Mouse (Mus musculus): ENCODE data around the gene Mast4. TPM values are rescaled to one million over a fixed set of nuclear protein-coding genes. Genes with fewer than 3 reads are reported as not detected.

Mast4 gene
- polyA plus RNA-seq, 1 experiment from 2014 or later = 45.4 TPM

DNA sequence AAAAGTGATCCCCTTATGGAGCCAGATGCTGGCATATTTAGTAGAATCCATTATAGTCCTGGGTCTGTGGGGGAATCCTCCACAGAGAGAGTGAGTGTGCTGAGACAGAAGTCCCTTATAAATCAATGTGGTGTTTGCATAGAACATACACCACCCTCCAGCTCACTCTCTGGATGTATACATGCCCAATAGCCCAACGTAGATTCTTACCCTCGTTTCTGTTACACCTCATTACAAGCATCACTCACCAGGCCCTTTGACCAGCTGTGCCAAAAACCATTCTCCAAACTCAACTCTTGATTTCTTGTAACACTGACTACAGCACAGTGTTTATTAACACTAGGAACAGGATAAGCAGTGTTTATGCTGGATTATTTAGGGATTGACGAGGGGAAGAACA lies 72.2 kb downstream of the Mast4 start:
- WGBS (ENCODE audit: insufficient replicate concordance) = 72% methylated on average over 3 of the region's 3 CpGs
- Histone ChIP-seq H3K9me3 (replicated peaks; ENCODE audit: control insufficient read depth, low read length) (no peaks in the 10 kb centered on the region), H3K9ac (ENCODE audit: low read depth, low read length) (no peak overlapping the region), H3K4me1 (ENCODE audit: control insufficient read depth, insufficient read depth, low read length) (no peaks in the 10 kb centered on the region), H3K4me3 (ENCODE audit: low read depth, low read length) (no peak overlapping the region), H3K27me3 (ENCODE audit: control insufficient read depth, insufficient read depth, low read length) (no peaks in the 10 kb centered on the region), H3K4me2 (no peak overlapping the region), H3K27ac (ENCODE audit: low read depth, low read length) (no peak overlapping the region), H3K36me3 (ENCODE audit: control insufficient read depth, insufficient read depth, low read length) (no peaks in the 10 kb centered on the region)
- no peak for ATAC-seq (replicated peaks; ENCODE audit: insufficient number of reproducible peaks, low FRiP score, low TSS enrichment)

DNA sequence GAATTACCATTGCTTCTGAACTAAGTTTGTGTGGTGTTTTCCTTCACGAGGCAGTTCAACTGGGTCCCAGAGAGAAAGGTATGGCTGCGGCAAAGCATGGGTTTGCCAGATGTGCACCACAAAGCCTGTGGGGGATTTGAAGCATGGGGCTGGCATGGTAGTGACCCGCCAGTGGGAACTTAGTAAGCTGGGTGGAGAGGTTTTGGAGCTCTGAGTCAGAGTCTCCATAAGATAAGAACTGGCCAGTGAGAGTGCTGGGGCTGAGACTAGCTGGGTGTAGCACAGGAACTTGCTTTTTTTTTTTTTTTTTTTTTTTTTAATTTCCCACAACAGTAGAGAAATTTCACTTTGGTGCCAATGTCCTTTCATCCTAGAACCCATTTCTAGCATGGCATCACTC lies 73.9 kb downstream of the Mast4 start:
- no peak overlapping the region for H3K9ac ChIP-seq (ENCODE audit: low read depth, low read length)
- no peak overlapping the region for H3K4me2 ChIP-seq
- 61% methylated on average over 3 of the region's 3 CpGs for WGBS (ENCODE audit: insufficient replicate concordance)
- no peaks in the 10 kb centered on the region for H3K4me1 ChIP-seq (ENCODE audit: control insufficient read depth, insufficient read depth, low read length)
- no peak overlapping the region for H3K4me3 ChIP-seq (ENCODE audit: low read depth, low read length)
- ATAC-seq (replicated peaks; ENCODE audit: insufficient number of reproducible peaks, low FRiP score, low TSS enrichment) = no peak
- no peaks in the 10 kb centered on the region for H3K36me3 ChIP-seq (ENCODE audit: control insufficient read depth, insufficient read depth, low read length)
- H3K27ac ChIP-seq (ENCODE audit: low read depth, low read length) = no peak overlapping the region
- H3K27me3 ChIP-seq (ENCODE audit: control insufficient read depth, insufficient read depth, low read length) = no peaks in the 10 kb centered on the region
- H3K9me3 ChIP-seq (replicated peaks; ENCODE audit: control insufficient read depth, low read length) = no peaks in the 10 kb centered on the region

DNA sequence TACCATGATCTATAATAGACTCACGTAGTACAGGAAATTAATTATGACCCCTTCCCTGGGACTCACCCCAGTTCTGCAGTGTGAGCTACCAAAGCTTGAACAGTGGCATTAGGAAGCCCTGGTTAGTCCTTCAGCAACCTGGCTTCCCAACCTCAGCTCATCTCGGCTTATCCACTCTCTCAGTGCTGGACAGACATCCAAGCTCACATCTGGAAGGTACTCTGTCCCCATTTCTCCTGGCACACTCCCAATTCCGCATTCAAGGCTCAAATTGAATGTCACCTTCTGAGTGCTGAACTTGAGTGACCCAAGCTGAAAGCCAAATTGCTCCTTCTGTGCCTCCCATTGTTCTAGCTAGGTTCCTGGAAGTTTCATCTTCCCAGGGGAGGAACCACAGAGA lies 76.2 kb downstream of the Mast4 start:
- H3K4me3 ChIP-seq (ENCODE audit: low read depth, low read length) = no peak overlapping the region
- no peak for ATAC-seq (replicated peaks; ENCODE audit: insufficient number of reproducible peaks, low FRiP score, low TSS enrichment)
- H3K4me1 ChIP-seq (ENCODE audit: control insufficient read depth, insufficient read depth, low read length) = no peaks in the 10 kb centered on the region
- H3K9ac ChIP-seq (ENCODE audit: low read depth, low read length) = no peak overlapping the region
- no peak overlapping the region for H3K27ac ChIP-seq (ENCODE audit: low read depth, low read length)
- H3K9me3 ChIP-seq (replicated peaks; ENCODE audit: control insufficient read depth, low read length) = no peaks in the 10 kb centered on the region
- H3K4me2 ChIP-seq = no peak overlapping the region
- no peaks in the 10 kb centered on the region for H3K36me3 ChIP-seq (ENCODE audit: control insufficient read depth, insufficient read depth, low read length)
- H3K27me3 ChIP-seq (ENCODE audit: control insufficient read depth, insufficient read depth, low read length) = no peaks in the 10 kb centered on the region
- WGBS (ENCODE audit: insufficient replicate concordance) = 67% methylated on average over 3 of the region's 3 CpGs

DNA sequence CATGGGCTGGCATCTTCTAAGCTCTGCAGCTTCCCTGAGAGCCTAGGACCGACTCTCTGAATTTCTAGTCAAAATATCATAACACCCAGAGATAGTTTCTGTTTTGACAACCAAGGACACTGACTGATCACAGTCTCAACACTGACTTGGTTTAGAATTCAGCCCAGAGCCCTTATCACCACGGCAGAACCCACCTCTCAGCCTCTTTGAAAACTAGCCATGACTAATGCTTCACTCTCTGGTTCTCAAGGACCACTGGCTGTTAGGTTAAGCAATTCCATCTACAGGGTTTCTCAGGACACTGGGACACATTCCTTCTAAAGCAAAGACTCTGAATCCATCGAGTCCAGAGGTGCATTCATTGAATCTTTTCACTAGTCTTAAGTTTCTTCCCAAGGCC lies 79.4 kb downstream of the Mast4 start:
- Histone ChIP-seq H3K27me3 (ENCODE audit: control insufficient read depth, insufficient read depth, low read length) (no peaks in the 10 kb centered on the region), H3K9me3 (replicated peaks; ENCODE audit: control insufficient read depth, low read length) (no peaks in the 10 kb centered on the region), H3K4me1 (ENCODE audit: control insufficient read depth, insufficient read depth, low read length) (no peaks in the 10 kb centered on the region), H3K9ac (ENCODE audit: low read depth, low read length) (no peak overlapping the region), H3K27ac (ENCODE audit: low read depth, low read length) (no peak overlapping the region), H3K36me3 (ENCODE audit: control insufficient read depth, insufficient read depth, low read length) (no peaks in the 10 kb centered on the region), H3K4me3 (ENCODE audit: low read depth, low read length) (no peak overlapping the region), H3K4me2 (no peak overlapping the region)
- WGBS (ENCODE audit: insufficient replicate concordance) = 59% methylated on average over 3 of the region's 3 CpGs
- ATAC-seq (replicated peaks; ENCODE audit: insufficient number of reproducible peaks, low FRiP score, low TSS enrichment) = no peak

GRCm38 (mm10) chr13:103253077-103253476 lies 81.2 kb downstream of the Mast4 start:
- Histone ChIP-seq H3K4me3 (ENCODE audit: low read depth, low read length) (no peak overlapping the region), H3K9me3 (replicated peaks; ENCODE audit: control insufficient read depth, low read length) (no peaks in the 10 kb centered on the region), H3K36me3 (ENCODE audit: control insufficient read depth, insufficient read depth, low read length) (no peaks in the 10 kb centered on the region), H3K27ac (ENCODE audit: low read depth, low read length) (no peak overlapping the region), H3K4me1 (ENCODE audit: control insufficient read depth, insufficient read depth, low read length) (no peaks in the 10 kb centered on the region), H3K4me2 (no peak overlapping the region), H3K9ac (ENCODE audit: low read depth, low read length) (no peak overlapping the region), H3K27me3 (ENCODE audit: control insufficient read depth, insufficient read depth, low read length) (no peaks in the 10 kb centered on the region)
- ATAC-seq (replicated peaks; ENCODE audit: insufficient number of reproducible peaks, low FRiP score, low TSS enrichment) = no peak
- 87% methylated on average over 6 of the region's 6 CpGs for WGBS (ENCODE audit: insufficient replicate concordance)

GRCm38 (mm10) chr13:103248102-103249054 lies 85.9 kb downstream of the Mast4 start:
- no peaks in the 10 kb centered on the region for H3K27me3 ChIP-seq (ENCODE audit: control insufficient read depth, insufficient read depth, low read length)
- ATAC-seq (replicated peaks; ENCODE audit: insufficient number of reproducible peaks, low FRiP score, low TSS enrichment) = no peak

GRCm38 (mm10) chr13:103246973-103247718 lies 87.2 kb downstream of the Mast4 start:
- no peaks in the 10 kb centered on the region; the same call in 1 of the 2 replicates for H3K4me1 ChIP-seq (ENCODE audit: control insufficient read depth, insufficient read depth, low read length)
- WGBS (ENCODE audit: insufficient replicate concordance) = 58% methylated on average over 5 of the region's 5 CpGs
- no peaks in the 10 kb centered on the region for H3K9me3 ChIP-seq (replicated peaks; ENCODE audit: control insufficient read depth, low read length)
- H3K27ac ChIP-seq (ENCODE audit: low read depth, low read length) = no peak overlapping the region
- H3K4me2 ChIP-seq = no peak overlapping the region
- no peak for ATAC-seq (replicated peaks; ENCODE audit: insufficient number of reproducible peaks, low FRiP score, low TSS enrichment)
- no peaks in the 10 kb centered on the region for H3K36me3 ChIP-seq (ENCODE audit: control insufficient read depth, insufficient read depth, low read length)
- H3K27me3 ChIP-seq (ENCODE audit: control insufficient read depth, insufficient read depth, low read length) = no peaks in the 10 kb centered on the region
- no peak overlapping the region for H3K9ac ChIP-seq (ENCODE audit: low read depth, low read length)
- no peak overlapping the region for H3K4me3 ChIP-seq (ENCODE audit: low read depth, low read length)

More at GRCm38 (mm10) chr13:103248102-103249054, 85.9 kb downstream of the Mast4 start:
- Histone ChIP-seq H3K4me2 (no peak overlapping the region), H3K4me3 (ENCODE audit: low read depth, low read length) (no peak overlapping the region), H3K36me3 (ENCODE audit: control insufficient read depth, insufficient read depth, low read length) (no peaks in the 10 kb centered on the region), H3K9me3 (replicated peaks; ENCODE audit: control insufficient read depth, low read length) (no peaks in the 10 kb centered on the region), H3K4me1 (ENCODE audit: control insufficient read depth, insufficient read depth, low read length) (no peaks in the 10 kb centered on the region; the same call in 1 of the 2 replicates), H3K27ac (ENCODE audit: low read depth, low read length) (no peak overlapping the region), H3K9ac (ENCODE audit: low read depth, low read length) (no peak overlapping the region)
- 56% methylated on average over 14 of the region's 14 CpGs for WGBS (ENCODE audit: insufficient replicate concordance)

DNA sequence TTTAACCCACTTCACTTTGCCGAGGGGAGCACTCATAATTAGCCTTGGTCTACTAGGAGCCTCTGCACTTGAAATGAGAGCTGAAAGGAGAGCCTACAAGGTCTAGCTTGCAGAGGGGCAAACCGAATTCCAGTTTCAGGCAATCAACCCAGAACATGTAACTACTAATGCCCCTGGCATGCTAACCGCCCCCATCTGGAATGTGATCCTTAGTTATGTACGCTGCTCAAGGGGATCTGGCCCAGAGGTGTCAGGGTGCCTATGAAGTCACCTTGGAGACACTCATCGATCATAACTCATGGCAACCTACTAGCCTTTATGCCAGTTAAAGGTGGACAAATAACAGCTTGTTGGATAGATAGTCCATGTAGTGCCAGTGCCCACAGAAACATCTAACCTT lies 88.9 kb downstream of the Mast4 start:
- Histone ChIP-seq H3K4me3 (ENCODE audit: low read depth, low read length) (no peak overlapping the region), H3K9me3 (replicated peaks; ENCODE audit: control insufficient read depth, low read length) (no peaks in the 10 kb centered on the region), H3K4me1 (ENCODE audit: control insufficient read depth, insufficient read depth, low read length) (no peaks in the 10 kb centered on the region; the same call in 1 of the 2 replicates), H3K36me3 (ENCODE audit: control insufficient read depth, insufficient read depth, low read length) (no peaks in the 10 kb centered on the region), H3K9ac (ENCODE audit: low read depth, low read length) (no peak overlapping the region), H3K27ac (ENCODE audit: low read depth, low read length) (no peak overlapping the region), H3K27me3 (ENCODE audit: control insufficient read depth, insufficient read depth, low read length) (no peaks in the 10 kb centered on the region), H3K4me2 (no peak overlapping the region)
- 81% methylated on average over 5 of the region's 5 CpGs for WGBS (ENCODE audit: insufficient replicate concordance)
- ATAC-seq (replicated peaks; ENCODE audit: insufficient number of reproducible peaks, low FRiP score, low TSS enrichment) = no peak
